ENCODE assay signal across 26 mouse cellular contexts in the genomic region with DNA sequence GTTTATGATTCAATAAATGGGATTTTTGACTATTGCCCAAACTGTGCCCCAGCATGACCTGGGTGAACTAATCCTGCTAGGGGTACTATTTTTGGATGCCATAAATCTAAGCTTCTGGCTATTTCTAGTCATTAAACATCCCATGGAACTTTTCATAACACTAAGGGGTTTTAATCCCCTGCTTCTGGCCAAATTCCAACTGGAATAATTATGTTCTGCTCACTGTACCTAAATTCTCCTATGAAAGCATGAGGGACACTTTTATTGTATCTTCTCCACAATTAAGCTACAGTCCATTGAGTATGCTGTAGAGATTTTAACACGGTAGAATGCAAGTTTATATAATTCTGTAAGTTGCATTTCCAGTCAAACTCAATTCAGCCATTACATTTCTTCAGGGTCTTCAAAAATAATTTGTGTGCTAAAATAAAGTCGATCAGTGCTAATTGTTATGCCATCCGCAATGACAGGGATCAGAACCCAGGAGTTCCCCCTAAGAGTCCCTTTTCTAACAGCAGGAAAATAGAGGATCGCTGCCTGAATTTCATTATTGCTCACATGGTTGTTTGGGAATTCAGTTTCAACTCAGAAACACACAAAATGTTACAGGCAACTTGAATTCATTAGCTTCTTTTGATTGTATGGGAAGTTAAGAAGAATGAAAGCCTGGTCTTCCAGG.
"Had no signal": no experiment of that assay in that cellular context is flagged by ENCODE, and none has a peak within 500 bp of the region (broad histone marks: within the 10 kb centered on the region; RNA-seq: fewer than 3 reads in every experiment).

No protein-coding gene starts in this region.

- H3K4me3 ChIP-seq: heart, adult 2 months; heart, embryonic 13.5 days; heart, embryonic 15.5 days; hindbrain, embryonic 13.5 days; hindbrain, embryonic 15.5 days; kidney, embryonic 15.5 days; limb, embryonic 12.5 days; limb, embryonic 15.5 days; liver, embryonic 12.5 days had no signal

- H3K4me1 ChIP-seq: heart, embryonic 13.5 days; heart, embryonic 15.5 days; hindbrain, embryonic 13.5 days; hindbrain, embryonic 15.5 days; kidney, embryonic 15.5 days; limb, embryonic 12.5 days; limb, embryonic 15.5 days; liver, embryonic 12.5 days had no signal

- H3K27me3 ChIP-seq: heart, embryonic 13.5 days; heart, embryonic 15.5 days; hindbrain, embryonic 13.5 days; hindbrain, embryonic 15.5 days; kidney, embryonic 15.5 days; limb, embryonic 12.5 days; limb, embryonic 15.5 days; liver, embryonic 12.5 days had no signal

- H3K27ac ChIP-seq: heart, adult 2 months; heart, embryonic 13.5 days; heart, embryonic 15.5 days; hindbrain, embryonic 13.5 days; hindbrain, embryonic 15.5 days; hindbrain, postnatal 0 days; kidney, embryonic 15.5 days; kidney, postnatal 0 days; limb, embryonic 12.5 days; limb, embryonic 15.5 days; liver, embryonic 12.5 days had no signal

- H3K9ac ChIP-seq: heart, embryonic 13.5 days; heart, embryonic 15.5 days; hindbrain, embryonic 13.5 days; hindbrain, embryonic 15.5 days; kidney, embryonic 15.5 days; limb, embryonic 12.5 days; limb, embryonic 15.5 days; liver, embryonic 12.5 days had no signal

- DNase-seq: gastrocnemius, postnatal 14 days; gastrocnemius, postnatal 36 days; heart, adult 11 months; heart, adult 2 months; heart, postnatal 14 days; heart, postnatal 36 days; kidney, adult 11 months; kidney, adult 2 months; kidney, adult 9 months; kidney, postnatal 14 days; kidney, postnatal 36 days; layer of hippocampus, adult 9-11 months; layer of hippocampus, postnatal 36 days; left cerebral cortex, postnatal 4 days had no signal

- H3K9me3 ChIP-seq: heart, embryonic 13.5 days; heart, embryonic 15.5 days; hindbrain, embryonic 13.5 days; hindbrain, embryonic 15.5 days; kidney, embryonic 15.5 days; limb, embryonic 12.5 days; limb, embryonic 15.5 days; liver, embryonic 12.5 days had no signal

- ATAC-seq: hindbrain, postnatal 0 days; intestine, embryonic 16.5 days; liver, embryonic 12.5 days had no signal

- H3K36me3 ChIP-seq: heart, embryonic 13.5 days; heart, embryonic 15.5 days; hindbrain, embryonic 13.5 days; hindbrain, embryonic 15.5 days; kidney, embryonic 15.5 days; limb, embryonic 12.5 days; limb, embryonic 15.5 days; liver, embryonic 12.5 days had no signal

- H3K4me2 ChIP-seq: heart, embryonic 11.5 days; heart, embryonic 13.5 days; heart, embryonic 15.5 days; hindbrain, embryonic 13.5 days; hindbrain, embryonic 15.5 days; kidney, embryonic 15.5 days; limb, embryonic 12.5 days; limb, embryonic 15.5 days; liver, embryonic 12.5 days had no signal
